Mouse (Mus musculus) brown adipose tissue, adult 24 weeks (tissue): ENCODE data around the gene Itga2b. TPM values are rescaled to one million over a fixed set of nuclear protein-coding genes. Genes with fewer than 3 reads are reported as not detected.

Source experiments
- H3K27ac ChIP-seq: fragments of 200-500 bp; replicated peaks from 2 replicates; pipeline ENCODE4 v1.5.1; 2012; ENCODE audit warnings: low read depth, mild to moderate bottlenecking, low read length
- H3K4me1 ChIP-seq: fragments of 200-500 bp; 2 replicates; pipeline ENCODE4 v1.6.1; 2012; ENCODE audit warnings: low read length, mixed read lengths; ENCODE audit not compliant: control insufficient read depth, insufficient read depth, insufficient read length
- H3K4me3 ChIP-seq: fragments of 200-500 bp; 2 replicates; pipeline ENCODE4 v1.5.1; 2012; ENCODE audit warnings: low read depth, mild to moderate bottlenecking, low read length, moderate library complexity; ENCODE audit not compliant: insufficient read depth
- polyA plus RNA-seq: library from polyadenylated mRNA; stranded (reverse); fragments of >200 nt; gene quantifications from 2 replicates; pipeline ENCODE4 v1.2.4, GENCODE M21; 2012; ENCODE audit not compliant: missing spikeins, insufficient read depth, insufficient read length

Itga2b gene
- polyA plus RNA-seq, 1 experiment = 1.4 TPM

DNA sequence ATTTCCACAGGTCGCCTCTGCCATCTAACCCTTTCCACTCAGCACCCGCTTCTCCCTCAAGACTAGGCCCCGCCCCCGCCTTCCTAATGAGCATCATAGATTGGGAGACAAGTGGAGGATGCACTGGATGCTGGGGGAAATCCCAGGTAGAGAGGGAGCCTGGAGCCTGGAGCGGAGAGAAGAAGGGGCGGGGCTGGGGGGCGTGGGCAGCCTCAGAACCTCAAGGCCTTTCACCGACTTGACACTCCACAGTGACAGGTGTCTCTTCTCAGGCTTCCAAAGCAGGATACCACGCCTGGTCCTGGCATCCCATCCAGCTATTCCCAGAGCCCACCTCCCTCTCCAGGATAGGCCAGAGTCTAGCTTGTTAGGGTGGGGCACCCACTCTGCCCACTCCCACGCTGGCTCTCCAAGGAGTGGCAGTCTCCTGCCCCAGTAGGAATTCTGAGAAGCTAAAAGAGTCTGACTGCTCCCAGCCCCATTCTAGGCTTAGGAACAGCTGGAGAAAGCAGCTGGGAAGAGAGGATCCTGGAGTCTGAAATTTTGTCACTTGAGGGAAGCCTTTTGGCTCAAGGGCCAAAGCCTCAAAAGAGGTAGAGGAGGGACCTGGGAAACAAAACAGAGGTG, 24.5 kb downstream of the Itga2b start:
- Histone ChIP-seq H3K27ac (peak overlapping the region; percentile 39), H3K4me1 (peaks cover 7% of the 10 kb centered on the region), H3K4me3 (peak overlapping the region; percentile 79; the same call in 1 of the 2 replicates)

DNA sequence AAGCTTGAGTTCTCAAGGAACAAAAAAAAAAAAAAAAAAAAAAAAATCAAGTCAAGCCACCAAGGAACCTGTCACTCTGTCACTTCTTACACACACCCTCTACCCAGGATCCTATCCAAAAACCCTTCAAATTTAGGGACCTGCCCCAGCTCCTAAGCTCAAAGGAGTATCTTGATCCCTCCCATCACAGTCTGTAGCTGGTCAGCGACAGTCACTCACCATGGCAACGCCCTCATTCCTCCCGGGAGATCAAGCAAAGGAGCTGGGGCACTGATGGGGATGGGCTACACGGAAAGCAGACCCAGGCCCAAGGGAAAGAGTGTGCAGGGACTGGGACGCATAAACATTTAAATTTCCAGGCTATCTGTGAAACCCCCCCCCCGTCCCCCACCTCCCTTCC, 25.1 kb downstream of the Itga2b start:
- Histone ChIP-seq H3K27ac (no peak overlapping the region), H3K4me3 (no peak overlapping the region), H3K4me1 (peaks cover 7% of the 10 kb centered on the region)

DNA sequence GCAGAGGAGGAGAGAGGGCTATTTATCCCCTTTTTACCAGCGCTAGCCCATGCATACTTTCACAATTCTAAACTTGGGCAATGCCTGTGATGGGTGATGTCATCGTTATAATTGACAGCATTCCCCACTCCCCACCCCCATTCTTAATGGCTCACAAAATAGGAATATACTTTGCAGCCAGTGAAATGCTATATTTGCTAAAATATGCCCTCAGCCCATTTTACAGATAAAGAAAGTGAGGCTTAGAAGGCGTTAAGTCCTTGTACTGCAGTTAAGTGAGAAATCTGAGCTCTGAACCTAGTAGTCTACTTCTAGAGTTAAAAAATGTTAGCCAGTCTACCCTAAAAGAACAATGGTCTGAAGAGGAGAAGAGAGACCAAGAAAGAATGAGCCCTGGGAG, 25.6 kb downstream of the Itga2b start:
- Histone ChIP-seq H3K4me3 (no peak overlapping the region), H3K4me1 (peaks cover 7% of the 10 kb centered on the region), H3K27ac (no peak overlapping the region)

DNA sequence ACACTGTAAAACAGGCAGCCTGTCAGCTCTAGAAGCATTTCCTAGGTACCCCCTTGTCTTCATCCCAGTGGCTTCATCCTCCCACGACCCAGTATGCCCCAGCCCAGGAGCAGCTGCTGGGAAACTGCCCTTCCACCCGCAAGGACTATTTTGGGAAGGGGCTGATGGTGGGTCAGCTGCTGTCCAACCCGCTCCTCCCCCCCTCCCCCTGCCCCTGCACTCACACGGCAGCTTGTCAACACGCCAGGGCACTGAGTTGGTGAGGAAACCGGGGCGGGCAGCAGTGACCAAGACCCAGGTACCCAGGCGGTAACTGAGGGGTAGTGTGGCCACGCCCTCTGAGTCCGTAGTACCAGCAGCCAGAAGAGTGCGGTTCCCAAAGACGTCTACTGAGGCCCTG, 26.2 kb downstream of the Itga2b start:
- Histone ChIP-seq H3K4me1 (peaks cover 7% of the 10 kb centered on the region), H3K27ac (no peak overlapping the region), H3K4me3 (no peak overlapping the region)

DNA sequence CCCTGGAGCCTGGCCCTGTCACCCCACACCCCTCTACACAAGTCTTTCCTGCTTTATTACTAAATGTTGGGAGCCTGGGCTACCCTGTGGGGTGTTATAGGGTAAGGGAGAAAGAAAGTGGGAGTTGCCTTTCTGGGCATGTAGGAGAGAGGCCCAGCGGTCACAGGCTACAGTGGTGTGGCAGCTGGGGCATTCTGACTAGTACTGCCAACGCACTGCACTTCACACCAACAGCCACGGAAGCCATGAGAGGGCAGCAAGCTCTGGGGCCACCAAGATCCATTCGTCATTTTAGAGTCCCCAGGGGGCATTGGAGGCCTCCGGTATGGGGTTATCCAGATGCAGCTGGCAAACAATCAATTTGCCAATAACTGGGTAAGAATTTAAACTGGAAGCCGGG, 27.8 kb downstream of the Itga2b start:
- H3K27ac ChIP-seq = no peak overlapping the region
- H3K4me1 ChIP-seq = peaks cover 7% of the 10 kb centered on the region
- H3K4me3 ChIP-seq = no peak overlapping the region

DNA sequence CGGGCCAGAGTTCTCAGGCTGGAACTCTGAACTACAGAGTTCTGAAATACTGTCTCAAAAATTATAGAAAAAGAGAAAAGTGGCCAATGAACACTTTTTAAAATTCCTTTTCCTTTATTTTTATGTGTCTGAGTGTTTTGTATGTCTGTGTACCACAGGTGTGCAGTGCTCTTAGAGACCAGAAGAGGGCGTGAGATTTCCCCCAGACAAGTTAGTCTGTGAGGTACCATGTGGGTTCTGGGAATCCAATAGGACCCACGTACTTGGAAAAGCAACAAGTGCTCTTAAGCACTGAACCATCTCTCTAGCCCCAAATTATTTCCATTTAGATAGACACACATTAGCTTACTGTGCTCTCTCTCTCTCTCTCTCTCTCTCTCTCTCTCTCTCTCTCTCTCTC, 28.5 kb downstream of the Itga2b start:
- no peak overlapping the region for H3K27ac ChIP-seq
- H3K4me3 ChIP-seq = no peak overlapping the region
- H3K4me1 ChIP-seq = peaks cover 7% of the 10 kb centered on the region

DNA sequence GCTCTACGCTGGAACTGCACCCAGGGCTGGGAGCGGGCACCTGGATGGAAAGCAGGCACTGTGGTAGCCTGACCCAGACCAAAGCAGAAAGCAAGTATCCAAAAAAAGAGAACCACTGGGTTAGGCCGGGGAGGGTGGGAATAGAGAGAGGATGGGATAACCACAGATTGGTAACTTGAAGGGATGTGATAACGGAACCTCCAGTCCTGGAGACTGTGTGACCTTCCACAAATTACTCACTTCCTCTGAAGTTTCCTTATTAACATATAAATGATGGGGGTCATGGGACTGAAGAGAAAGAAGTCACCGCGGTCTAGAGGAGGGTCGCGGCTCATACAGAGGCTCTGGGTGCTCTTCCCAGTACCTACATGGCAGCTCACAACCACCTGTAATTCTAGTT, 29.7 kb downstream of the Itga2b start:
- Histone ChIP-seq H3K4me1 (peaks cover 5% of the 10 kb centered on the region), H3K4me3 (no peak overlapping the region), H3K27ac (no peak overlapping the region)

DNA sequence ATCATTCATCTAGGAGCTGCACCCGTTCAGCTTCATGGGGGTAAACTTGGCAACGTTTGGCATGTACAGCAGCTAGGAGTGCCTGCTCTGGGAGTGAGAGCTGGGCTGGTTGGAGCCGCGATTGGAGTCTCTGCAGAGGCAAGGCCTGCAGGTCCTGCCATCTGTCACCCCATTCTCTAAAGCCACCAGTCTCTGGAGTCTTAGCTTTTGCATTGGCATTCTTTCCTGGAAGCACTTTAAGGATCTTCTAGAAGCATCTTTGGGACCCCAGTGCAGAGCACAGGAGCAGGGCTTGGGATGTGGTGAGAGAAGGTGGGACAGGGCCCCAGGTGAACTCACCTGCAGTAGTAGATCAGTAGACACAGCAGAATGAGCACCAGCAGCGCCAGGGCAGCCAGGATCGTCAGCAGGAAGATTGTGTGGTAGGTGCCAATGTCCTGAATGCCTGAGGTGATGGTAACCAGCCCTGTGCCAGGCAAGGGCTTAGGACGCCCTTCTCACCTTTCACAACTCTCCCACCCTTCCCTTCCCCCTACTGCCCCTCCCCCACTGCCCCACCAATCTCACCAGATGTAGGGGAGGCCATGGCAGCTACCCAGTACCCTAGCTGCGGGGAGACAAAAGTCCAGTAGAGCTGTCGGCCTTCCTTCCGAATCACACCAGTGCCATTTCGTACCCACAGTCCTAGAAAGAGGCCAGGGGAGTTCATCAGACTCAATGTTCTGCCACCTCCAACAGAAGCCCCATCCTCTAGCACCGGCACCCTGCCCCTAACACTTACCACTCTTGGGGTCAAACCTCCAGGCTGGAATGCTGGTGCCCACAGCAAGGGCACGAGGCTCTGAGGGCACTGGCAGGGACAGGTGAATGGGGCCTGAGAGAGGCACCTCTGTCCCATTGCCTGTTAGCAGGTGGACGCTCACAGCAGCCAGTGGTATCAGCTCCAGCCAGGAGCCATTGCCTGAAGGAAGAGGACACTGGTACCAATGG, 30.5 kb downstream of the Itga2b start:
- H3K27ac ChIP-seq = no peak overlapping the region
- peaks cover 4% of the 10 kb centered on the region; the same call in 1 of the 2 replicates for H3K4me1 ChIP-seq

DNA sequence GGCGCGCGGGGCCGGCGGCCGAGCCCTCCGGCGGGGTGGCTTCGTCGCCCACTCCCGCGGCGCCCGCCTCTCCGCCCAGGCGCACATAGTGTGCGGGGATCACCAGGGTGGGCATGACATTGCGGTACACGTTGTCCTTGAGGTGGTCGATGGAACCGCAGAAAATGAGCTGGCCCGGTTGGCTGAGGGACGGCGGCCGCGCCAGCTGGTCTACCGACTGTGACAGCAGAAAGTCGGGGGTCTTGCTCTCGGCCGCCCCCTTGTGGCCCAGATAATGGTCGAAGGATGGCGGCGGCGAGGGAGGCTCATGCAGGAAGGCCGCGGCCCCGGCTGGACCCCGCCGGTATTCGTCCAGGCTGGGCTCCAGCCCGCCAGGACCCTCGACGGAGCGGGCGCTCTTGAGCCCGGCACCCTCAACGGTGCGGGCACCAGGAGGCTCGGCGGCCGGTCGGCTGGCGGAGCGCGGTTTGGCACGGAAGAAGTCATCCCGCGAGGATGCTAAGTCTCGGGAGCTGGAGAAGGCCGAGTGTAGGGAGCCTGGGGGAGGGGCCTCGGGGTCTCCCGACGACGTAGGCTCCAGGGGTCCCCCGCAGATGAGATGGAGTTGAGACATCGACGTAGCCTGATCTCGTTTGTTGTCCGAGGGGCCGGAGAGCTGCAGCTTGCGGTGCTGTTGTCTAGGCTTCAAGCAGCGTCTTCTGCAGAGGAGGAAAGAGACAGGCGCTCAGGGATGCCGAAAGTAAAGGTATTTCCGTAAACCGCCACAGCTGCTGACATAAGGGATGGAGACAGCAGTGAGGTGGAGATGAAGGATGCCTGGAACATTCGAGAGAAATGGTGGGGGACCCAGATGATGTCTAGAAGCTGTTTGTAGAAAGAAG, 31.5 kb downstream of the Itga2b start:
- no peak overlapping the region for H3K27ac ChIP-seq
- peaks cover 4% of the 10 kb centered on the region; the same call in 1 of the 2 replicates for H3K4me1 ChIP-seq
- H3K4me3 ChIP-seq = peak overlapping the region; percentile 53

More for the DNA sequence above, 30.5 kb downstream of the Itga2b start:
- H3K4me3 ChIP-seq = no peak overlapping the region

DNA sequence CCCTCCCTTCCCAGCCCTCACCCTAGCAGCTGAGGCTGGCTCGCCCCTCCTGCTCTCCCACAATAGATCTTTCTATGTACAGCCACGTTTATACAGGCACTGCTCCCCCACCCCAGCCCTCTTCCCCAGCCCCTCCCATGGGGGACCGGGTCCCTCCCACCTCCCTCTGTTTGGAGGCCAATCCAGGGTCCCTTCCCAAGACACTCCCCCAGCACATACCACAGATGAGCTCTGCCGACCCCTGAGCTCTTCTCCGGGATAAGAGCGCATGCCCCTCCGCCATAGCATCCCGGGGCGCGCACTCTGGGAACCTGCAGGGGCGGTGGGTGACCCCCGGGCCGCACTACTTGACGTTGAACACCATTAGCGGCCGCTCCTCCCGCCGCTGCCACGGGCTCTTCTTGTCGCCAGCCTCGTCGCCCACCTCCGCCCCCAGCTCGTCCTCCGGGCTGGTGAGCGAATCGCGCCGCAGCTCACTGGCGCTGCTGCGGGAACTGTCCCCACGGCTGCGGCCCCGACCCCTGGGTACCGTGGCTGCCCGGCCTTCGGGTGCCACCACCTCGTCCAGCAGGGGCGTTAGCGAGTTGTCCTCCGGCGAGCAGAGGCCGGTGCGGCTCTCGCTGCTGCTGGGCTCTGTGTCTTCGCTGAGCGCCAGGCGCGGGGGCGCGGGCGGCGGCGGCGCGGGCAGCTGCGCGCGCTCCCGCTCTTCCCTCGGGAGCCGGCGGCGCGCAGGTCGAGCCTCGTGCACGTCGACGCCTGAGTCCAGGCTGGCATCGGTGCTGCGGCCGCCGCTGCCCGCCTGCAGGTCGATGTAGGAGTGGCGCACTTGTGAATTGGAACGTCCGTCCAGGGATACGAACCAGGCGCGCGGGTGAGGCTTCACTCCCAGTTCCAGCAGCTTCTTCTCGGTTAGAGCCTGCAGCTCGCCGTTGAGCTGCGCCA, 32.5 kb downstream of the Itga2b start:
- Histone ChIP-seq H3K4me1 (peaks cover 6% of the 10 kb centered on the region; the same call in 1 of the 2 replicates), H3K4me3 (peak overlapping the region; percentile 53), H3K27ac (no peak overlapping the region)

DNA sequence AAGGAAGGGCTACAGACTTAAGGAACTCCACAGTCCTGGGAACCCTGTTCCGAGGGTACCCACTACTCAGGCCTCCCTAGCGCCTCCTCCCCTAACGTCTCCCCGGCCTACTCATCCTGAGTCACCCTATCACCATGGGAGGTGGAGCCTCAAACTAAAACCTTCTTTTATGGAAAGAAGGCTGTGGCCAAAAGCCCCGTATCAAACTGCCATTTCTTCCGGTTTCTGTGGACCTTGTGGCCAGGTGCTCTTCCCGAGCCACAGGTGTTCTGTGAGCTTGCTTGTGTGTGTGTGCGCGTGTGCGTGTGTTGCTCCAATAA, 33.5 kb downstream of the Itga2b start:
- Histone ChIP-seq H3K27ac (no peak overlapping the region), H3K4me1 (peaks cover 11% of the 10 kb centered on the region; the same call in 1 of the 2 replicates), H3K4me3 (no peak overlapping the region)

DNA sequence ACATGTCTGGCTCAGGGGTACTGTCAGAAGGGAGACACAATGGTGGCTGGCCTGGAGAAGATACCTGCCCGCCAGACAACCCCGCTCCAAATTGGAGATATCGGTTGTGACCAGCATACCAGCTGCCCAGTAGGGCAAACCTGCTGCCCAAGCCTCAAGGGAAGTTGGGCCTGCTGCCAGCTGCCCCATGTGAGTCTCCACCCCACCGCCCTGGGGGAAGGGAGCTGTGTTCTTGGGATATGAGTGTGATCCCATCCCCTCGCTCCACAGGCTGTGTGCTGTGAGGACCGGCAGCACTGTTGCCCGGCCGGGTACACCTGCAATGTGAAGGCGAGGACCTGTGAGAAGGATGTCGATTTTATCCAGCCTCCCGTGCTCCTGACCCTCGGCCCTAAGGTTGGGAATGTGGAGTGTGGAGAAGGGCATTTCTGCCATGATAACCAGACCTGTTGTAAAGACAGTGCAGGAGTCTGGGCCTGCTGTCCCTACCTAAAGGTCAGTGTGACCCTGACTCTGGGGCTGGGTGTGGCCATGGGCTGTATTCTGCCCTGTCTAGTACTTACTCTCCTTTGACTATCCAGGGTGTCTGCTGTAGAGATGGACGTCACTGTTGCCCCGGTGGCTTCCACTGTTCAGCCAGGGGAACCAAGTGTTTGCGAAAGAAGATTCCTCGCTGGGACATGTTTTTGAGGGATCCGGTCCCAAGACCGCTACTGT, 34.0 kb downstream of the Itga2b start:
- Histone ChIP-seq H3K4me1 (peaks cover 14% of the 10 kb centered on the region; the same call in 1 of the 2 replicates), H3K27ac (peak overlapping the region; percentile 35), H3K4me3 (no peak overlapping the region)

DNA sequence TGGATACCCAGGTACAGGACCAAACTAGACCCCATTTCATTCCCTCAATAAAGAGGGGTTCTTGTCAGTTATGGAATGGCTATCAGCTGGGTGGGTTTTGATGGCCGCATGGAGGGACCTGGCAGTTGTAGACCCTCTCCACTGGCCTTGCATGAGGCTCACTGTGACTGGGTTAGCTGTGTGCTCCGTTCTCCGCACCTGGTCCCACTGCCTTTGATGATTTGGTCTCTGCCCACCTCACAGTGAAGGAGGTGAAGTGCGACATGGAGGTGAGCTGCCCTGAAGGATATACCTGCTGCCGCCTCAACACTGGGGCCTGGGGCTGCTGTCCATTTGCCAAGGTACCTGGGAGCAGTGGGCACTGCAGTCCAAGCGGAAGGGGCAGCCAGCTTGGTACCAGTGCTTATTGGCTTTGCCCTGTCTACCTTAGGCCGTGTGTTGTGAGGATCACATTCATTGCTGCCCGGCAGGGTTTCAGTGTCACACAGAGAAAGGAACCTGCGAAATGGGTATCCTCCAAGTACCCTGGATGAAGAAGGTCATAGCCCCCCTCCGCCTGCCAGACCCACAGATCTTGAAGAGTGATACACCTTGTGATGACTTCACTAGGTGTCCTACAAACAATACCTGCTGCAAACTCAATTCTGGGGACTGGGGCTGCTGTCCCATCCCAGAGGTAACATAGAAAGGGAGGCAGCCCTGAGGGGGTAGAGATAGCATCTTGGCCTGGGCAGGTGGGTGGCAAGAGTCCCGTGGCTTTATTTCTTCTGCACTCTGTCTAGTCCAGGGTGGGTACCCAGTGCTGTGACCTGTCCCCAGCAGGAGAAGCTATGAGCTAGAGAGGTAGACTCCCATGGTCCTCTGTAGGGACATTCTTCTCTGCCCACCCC, 34.9 kb downstream of the Itga2b start:
- Histone ChIP-seq H3K27ac (no peak overlapping the region), H3K4me3 (no peak overlapping the region), H3K4me1 (peaks cover 14% of the 10 kb centered on the region; the same call in 1 of the 2 replicates)
